Mouse (Mus musculus) liver, adult 2 months (tissue): ENCODE data around the gene Hdac1. TPM values are rescaled to one million over a fixed set of nuclear protein-coding genes. Genes with fewer than 3 reads are reported as not detected.

ENCODE experiments used
- DNase-seq: peaks from one replicate; pipeline ENCODE4 v3.0.0-alpha.2; 2011; ENCODE audit warnings: low read depth, low spot score; ENCODE audit errors: extremely low read depth
- H3K27ac ChIP-seq: fragments of 200-500 bp; replicated peaks from 2 replicates; pipeline ENCODE4 v1.5.1; 2012; ENCODE audit warnings: low read depth, mild to moderate bottlenecking, control low read depth, inconsistent platforms, low read length; ENCODE audit not compliant: insufficient read depth
- H3K27me3 ChIP-seq: fragments of 200-500 bp; 2 replicates; pipeline ENCODE4 v1.6.1; 2012; ENCODE audit warnings: mild to moderate bottlenecking, moderate library complexity, low read length, inconsistent platforms; ENCODE audit not compliant: control insufficient read depth, insufficient read depth
- H3K36me3 ChIP-seq: fragments of 200-500 bp; 2 replicates; pipeline ENCODE4 v1.6.1; 2012; ENCODE audit warnings: low read length, inconsistent platforms; ENCODE audit not compliant: control insufficient read depth, insufficient read depth
- H3K4me1 ChIP-seq: fragments of 200-500 bp; 2 replicates; pipeline ENCODE4 v1.6.1; 2011; ENCODE audit warnings: low read length; ENCODE audit not compliant: control insufficient read depth, insufficient read depth
- H3K4me3 ChIP-seq: fragments of 200-500 bp; 2 replicates; pipeline ENCODE4 v1.5.1; 2011; ENCODE audit warnings: low read depth, mild to moderate bottlenecking, control low read depth, low read length, moderate library complexity; ENCODE audit not compliant: insufficient read depth
- H3K79me2 ChIP-seq: fragments of 200-500 bp; 2 replicates; pipeline ENCODE4 v1.6.1; 2012; ENCODE audit warnings: inconsistent platforms, mild to moderate bottlenecking, low read length, moderate library complexity; ENCODE audit not compliant: control insufficient read depth, insufficient read depth
- H3K9ac ChIP-seq: fragments of 200-500 bp; 2 replicates; pipeline ENCODE4 v1.6.1; 2012; ENCODE audit warnings: low read depth, mild to moderate bottlenecking, control low read depth, inconsistent platforms, low read length
- CTCF ChIP-seq: fragments of 200-500 bp; IDR thresholded peaks from 2 replicates; pipeline ENCODE4 v1.5.1; 2011; ENCODE audit warnings: low read depth, low read length, control low read depth
- POLR2A ChIP-seq: fragments of 200-500 bp; IDR thresholded peaks from 2 replicates; pipeline ENCODE4 v1.6.1; 2011; ENCODE audit warnings: low read length, control low read depth; ENCODE audit not compliant: insufficient read depth; ENCODE audit errors: extremely low read depth
- WGBS: fragments of 180-500 bp; shearing (Covaris S2); methylation state at CpG from one replicate; pipeline ENCODE4 v1.1.7; 2018; 5-methylcytosine and 5-hydroxymethylcytosine counted together
- polyA plus RNA-seq: library from polyadenylated mRNA; depleted of rRNA; stranded (reverse); fragments of >200 nt; gene quantifications from 2 replicates; pipeline ENCODE4 v1.2.3, GENCODE M21; 2012
- total RNA-seq: library from RNA; depleted of rRNA; stranded (reverse); fragments of >200 nt; gene quantifications from 2 replicates; pipeline ENCODE4 v1.2.3, GENCODE M21; 2014

Hdac1 gene
- total and polyA plus RNA-seq, 2 experiments, result 18.1 to 20.5 TPM

DNA sequence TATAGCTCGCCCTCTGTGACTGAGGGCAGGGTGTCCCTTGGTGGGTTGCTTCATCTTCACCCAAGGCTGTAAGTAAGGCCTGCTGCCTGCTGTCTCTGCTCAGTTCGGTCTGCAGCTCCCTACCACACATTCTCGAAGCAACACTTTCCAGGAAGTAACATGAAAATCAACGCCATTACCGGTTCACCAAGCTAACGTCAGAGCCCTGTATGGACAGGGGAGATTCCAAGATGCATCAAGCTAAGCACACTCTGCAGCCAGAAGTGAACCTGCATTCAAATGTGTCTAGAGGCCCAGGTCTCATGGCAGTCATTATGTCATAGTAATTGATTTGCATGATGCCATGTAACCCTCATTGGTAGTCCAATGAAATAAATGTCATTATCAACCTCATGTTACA is 27.5 kb upstream of the Hdac1 start:
- Histone ChIP-seq H3K27me3 (no peaks in the 10 kb centered on the region), H3K9ac (no peak overlapping the region), H3K36me3 (no peaks in the 10 kb centered on the region), H3K4me1 (0 out of 2 replicates have a peak, but pooled peaks cover 3% of the 10 kb centered on the region), H3K27ac (no peak overlapping the region), H3K4me3 (no peak overlapping the region), H3K79me2 (no peaks in the 10 kb centered on the region)
- 94% methylated on average over 6 of the region's 6 CpGs for WGBS
- DNase-seq, result no peak
- TF ChIP-seq POLR2A, result no peak
- no peak for TF ChIP-seq CTCF

DNA sequence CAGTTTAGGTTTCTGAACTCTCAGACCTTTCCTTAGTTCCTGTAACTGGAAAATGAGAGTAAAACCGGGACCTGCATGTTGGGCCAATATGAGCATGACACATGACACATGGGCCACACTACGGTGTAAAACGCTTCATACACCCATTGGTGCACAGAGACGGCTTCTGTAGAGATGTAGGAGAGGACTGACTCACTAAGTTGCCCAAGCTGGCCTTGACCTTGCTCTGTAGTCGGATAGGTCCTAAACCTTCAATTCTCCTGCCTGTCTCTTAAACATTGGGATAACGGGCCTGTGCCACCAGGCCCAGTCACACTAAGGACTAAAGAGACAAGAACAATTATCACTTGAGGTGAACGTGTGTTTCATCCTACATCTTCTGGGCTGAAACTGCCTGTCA is 25.9 kb upstream of the Hdac1 start:
- Histone ChIP-seq H3K79me2 (no peaks in the 10 kb centered on the region), H3K4me3 (no peak overlapping the region), H3K27me3 (no peaks in the 10 kb centered on the region), H3K4me1 (0 out of 2 replicates have a peak, but pooled peaks cover 3% of the 10 kb centered on the region), H3K9ac (no peak overlapping the region), H3K36me3 (no peaks in the 10 kb centered on the region), H3K27ac (no peak overlapping the region)
- no peak for DNase-seq
- no peak for TF ChIP-seq POLR2A
- TF ChIP-seq CTCF, result no peak
- 92% methylated on average over 7 of the region's 7 CpGs for WGBS

DNA sequence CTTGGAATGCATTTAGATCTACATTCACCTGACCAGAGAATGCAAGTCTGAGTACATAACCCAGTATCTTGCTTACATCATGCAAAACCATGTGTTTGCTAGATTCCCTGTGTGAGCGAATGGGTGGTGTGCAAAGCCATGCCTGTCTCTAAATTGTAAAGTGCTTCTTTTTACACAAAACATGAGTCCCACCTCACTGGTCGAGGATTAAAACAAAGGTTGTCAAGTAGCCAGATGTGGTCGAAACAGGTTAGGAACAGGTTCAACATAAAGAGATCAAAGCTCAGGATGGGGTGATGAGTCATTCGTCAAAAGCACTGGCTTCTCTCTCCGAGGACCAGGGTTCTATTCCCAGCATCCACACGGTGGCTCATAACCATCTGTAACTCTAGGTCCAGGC is 22.6 kb upstream of the Hdac1 start:
- no peaks in the 10 kb centered on the region for H3K79me2 ChIP-seq
- 87% methylated on average over 6 of the region's 6 CpGs for WGBS
- H3K4me3 ChIP-seq, result no peak overlapping the region
- DNase-seq, result no peak
- TF ChIP-seq POLR2A, result no peak
- no peak for TF ChIP-seq CTCF
- H3K36me3 ChIP-seq, result no peaks in the 10 kb centered on the region
- no peak overlapping the region for H3K27ac ChIP-seq
- no peak overlapping the region for H3K9ac ChIP-seq
- H3K27me3 ChIP-seq, result no peaks in the 10 kb centered on the region
- no peaks in the 10 kb centered on the region for H3K4me1 ChIP-seq

DNA sequence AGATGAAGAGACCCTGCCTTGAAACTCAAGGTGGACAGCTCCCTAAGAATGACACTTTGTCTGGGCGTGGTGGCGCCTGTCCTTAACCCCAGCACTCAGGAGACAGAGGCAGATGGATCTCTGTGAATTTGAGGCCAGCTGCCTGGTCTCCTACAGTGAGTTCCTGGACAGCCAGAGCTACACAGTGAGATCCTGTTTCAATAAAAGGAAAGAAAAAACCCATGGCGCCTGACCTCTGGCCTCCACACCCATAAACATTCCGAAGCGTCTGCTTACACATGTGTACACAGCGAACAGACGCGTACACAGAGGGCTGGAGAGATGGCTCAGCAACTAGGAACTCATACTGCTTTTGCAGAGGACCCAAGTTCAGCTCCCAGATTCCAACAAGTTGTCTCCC is 21.2 kb upstream of the Hdac1 start:
- TF ChIP-seq CTCF (no peak), POLR2A (no peak)
- Histone ChIP-seq H3K27me3 (no peaks in the 10 kb centered on the region), H3K79me2 (no peaks in the 10 kb centered on the region), H3K9ac (no peak overlapping the region), H3K4me1 (no peaks in the 10 kb centered on the region), H3K4me3 (no peak overlapping the region), H3K27ac (no peak overlapping the region), H3K36me3 (no peaks in the 10 kb centered on the region)
- DNase-seq, result no peak
- WGBS, result 53% methylated on average over 8 of the region's 8 CpGs

DNA sequence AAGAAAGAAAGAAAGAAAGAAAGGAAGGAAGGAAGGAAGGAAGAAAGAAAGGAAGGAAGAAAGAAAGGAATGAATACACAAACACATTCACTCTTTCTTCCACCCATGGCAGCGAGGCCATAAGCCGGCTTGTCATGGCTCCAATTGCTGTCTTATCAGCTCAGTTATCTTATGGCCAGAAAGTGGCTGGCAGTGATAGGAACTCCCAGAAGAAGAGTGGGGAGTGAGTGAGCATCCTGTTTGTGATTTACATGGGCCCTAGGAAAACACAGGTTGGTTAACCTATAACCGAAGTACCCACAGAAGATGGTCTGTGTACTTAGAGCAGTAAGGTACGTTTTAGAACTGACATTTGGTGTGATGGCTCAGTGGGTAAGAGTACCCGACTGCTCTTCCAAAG is 18.7 kb upstream of the Hdac1 start:
- DNase-seq, result no peak
- Histone ChIP-seq H3K79me2 (no peaks in the 10 kb centered on the region), H3K9ac (no peak overlapping the region), H3K4me3 (no peak overlapping the region), H3K4me1 (peaks cover 6% of the 10 kb centered on the region), H3K36me3 (no peaks in the 10 kb centered on the region), H3K27me3 (no peaks in the 10 kb centered on the region), H3K27ac (no peak overlapping the region)
- 58% methylated on average over 5 of the region's 5 CpGs for WGBS
- TF ChIP-seq POLR2A (no peak), CTCF (no peak)

DNA sequence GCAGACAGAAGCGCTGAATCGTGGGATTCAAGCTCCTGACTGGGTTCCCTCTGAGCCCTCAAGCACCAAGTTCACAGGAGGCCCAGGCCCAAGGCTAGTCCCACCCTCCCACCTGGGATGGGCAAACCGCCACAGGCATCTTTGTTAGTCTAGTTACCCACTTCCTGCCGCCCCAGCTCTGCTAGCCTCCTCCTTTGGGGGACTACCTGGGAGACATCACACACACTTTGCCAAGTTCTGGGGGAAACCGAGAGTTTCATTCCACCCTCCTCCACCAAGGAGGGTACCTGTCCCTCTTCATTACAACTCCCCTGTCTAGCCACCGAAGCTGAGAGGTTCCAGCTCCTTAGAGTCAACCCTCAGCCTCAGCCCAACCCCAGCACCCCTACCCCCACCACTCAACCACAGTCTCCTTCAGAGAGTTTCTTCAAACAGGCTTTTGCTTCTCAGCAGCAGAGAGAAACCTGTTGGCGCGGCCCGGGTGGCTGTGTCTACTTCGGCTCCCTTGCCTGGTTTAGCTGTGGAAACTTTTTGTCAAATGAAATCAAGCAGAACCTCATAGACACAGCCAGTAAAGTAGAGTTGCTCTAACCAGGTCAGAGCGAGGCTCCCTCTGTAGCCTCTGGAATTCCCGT is 15.9 kb upstream of the Hdac1 start:
- 92% methylated on average over 12 of the region's 12 CpGs for WGBS
- H3K27me3 ChIP-seq, result no peaks in the 10 kb centered on the region
- no peak for TF ChIP-seq CTCF
- TF ChIP-seq POLR2A, result no peak
- H3K79me2 ChIP-seq, result no peaks in the 10 kb centered on the region
- DNase-seq, result no peak
- H3K4me1 ChIP-seq, result peaks cover 7% of the 10 kb centered on the region
- no peaks in the 10 kb centered on the region for H3K36me3 ChIP-seq
- no peak overlapping the region for H3K27ac ChIP-seq
- H3K9ac ChIP-seq, result no peak overlapping the region
- no peak overlapping the region for H3K4me3 ChIP-seq
